Mouse (Mus musculus) Patski (cell line): ENCODE measurements around the gene Klhl40. TPM values are rescaled to one million over a fixed set of nuclear protein-coding genes. Genes with fewer than 3 reads are reported as not detected.
A peak's percentile ranks its signal among the peaks of the same experiment; 100 is the strongest.

Experiments
- ATAC-seq: fragments of 100-300 bp; one replicate; pipeline ENCODE4 v1.8.0; 2021
- CTCF ChIA-PET: fragments of 350-600 bp; sonication (Branson Sonifier 250); formaldehyde crosslinking; loops from one replicate; lab custom pipeline; 2022; ENCODE audit warnings: inconsistent platforms; lab: Charles Lee
- POLR2A ChIA-PET: fragments of 350-600 bp; sonication (Branson Sonifier 250); formaldehyde crosslinking; loops from one replicate; lab custom pipeline; 2022; ENCODE audit warnings: antibody characterized with exemption, inconsistent platforms; lab: Charles Lee
- DNase-seq: peaks from one replicate; pipeline ENCODE4 v3.0.0-alpha.2; 2011; ENCODE audit warnings: low read depth, low spot score
- H3K27me3 ChIP-seq: fragments of 371-371 bp; one replicate; pipeline ENCODE4 v1.5.1; 2021
- CTCF ChIP-seq: fragments of 100-300 bp; IDR thresholded peaks from one replicate; pipeline ENCODE4 v1.5.1; 2021
- in situ Hi-C: fragments of 300-500 bp; cut with MboI; formaldehyde crosslinking; loops from 3 replicates; pipeline ENCODE4 v1.11.1; 2018; ENCODE audit warnings: low pct_unique_long_range_greater_than_20kb, mixed read lengths
- polyA plus RNA-seq: library from polyadenylated mRNA; unstranded; gene quantifications from one replicate; pipeline ENCODE4 v1.2.3, GENCODE M21; 2021

Gene Klhl40
- polyA plus RNA-seq, 1 experiment from 2014 or later: not detected

- peaks cover 24% of the 10 kb centered on the region for H3K27me3 ChIP-seq
- no peak for TF ChIP-seq CTCF
- ATAC-seq (no peak), DNase-seq (no peak)
- ChIA-PET POLR2A (no interaction called here), CTCF (no interaction called here)
- in situ Hi-C loops: no loop called here
Observed at GRCm38 (mm10) chr9:121778066-121778624, 738 bp downstream of the Klhl40 start.

- in situ Hi-C loops: no loop called here
- ATAC-seq (no peak), DNase-seq (no peak)
- no peak for TF ChIP-seq CTCF
- H3K27me3 ChIP-seq: no peaks in the 10 kb centered on the region
- POLR2A ChIA-PET: no interaction called here
- CTCF ChIA-PET: no interaction called here
Observed at GRCm38 (mm10) chr9:121784801-121785200, 7.4 kb downstream of the Klhl40 start.

- CTCF ChIA-PET: no interaction called here
- POLR2A ChIA-PET: no interaction called here
- ATAC-seq (no peak), DNase-seq (no peak)
- no peaks in the 10 kb centered on the region for H3K27me3 ChIP-seq
- in situ Hi-C loops: no loop called here
- TF ChIP-seq CTCF: no peak
Observed at GRCm38 (mm10) chr9:121785261-121785660, 7.9 kb downstream of the Klhl40 start.

- CTCF ChIA-PET: no interaction called here
- TF ChIP-seq CTCF: no peak
- POLR2A ChIA-PET: no interaction called here
- ATAC-seq: no peak
- DNase-seq: no peak
- H3K27me3 ChIP-seq: no peaks in the 10 kb centered on the region
- in situ Hi-C loops: no loop called here
Observed at GRCm38 (mm10) chr9:121786359-121786758, 9.0 kb downstream of the Klhl40 start.

- POLR2A ChIA-PET: no interaction called here
- in situ Hi-C loops: no loop called here
- no peak for TF ChIP-seq CTCF
- DNase-seq: no peak
- CTCF ChIA-PET: no interaction called here
- no peaks in the 10 kb centered on the region for H3K27me3 ChIP-seq
- peak; percentile 61 for ATAC-seq
Observed at GRCm38 (mm10) chr9:121791206-121791605, 13.8 kb downstream of the Klhl40 start.

- ATAC-seq (no peak), DNase-seq (no peak)
- ChIA-PET CTCF (no interaction called here), POLR2A (no interaction called here)
- no peak for TF ChIP-seq CTCF
- no peaks in the 10 kb centered on the region for H3K27me3 ChIP-seq
- in situ Hi-C loops: no loop called here
Observed at GRCm38 (mm10) chr9:121791757-121792521, 14.5 kb downstream of the Klhl40 start, which contains the start of gene Hhatl. Gene Hhatl (minus strand): TSS chr9:121792507.

- DNase-seq (no peak), ATAC-seq (no peak)
- H3K27me3 ChIP-seq: peaks cover 4% of the 10 kb centered on the region
- TF ChIP-seq CTCF: no peak
- in situ Hi-C loops: no loop called here
- ChIA-PET CTCF (no interaction called here), POLR2A (interaction anchor here (0.5 kb wide), 1 partner anchor 140 kb away, joined by 3 read pairs; no protein-coding TSS in a partner anchor)
Observed at GRCm38 (mm10) chr9:121794972-121795539, 17.6 kb downstream of the Klhl40 start.

- peaks cover 4% of the 10 kb centered on the region for H3K27me3 ChIP-seq
- ATAC-seq (no peak), DNase-seq (no peak)
- CTCF ChIA-PET: interaction anchor here (1.5 kb wide), 1 partner anchor 9 kb away, joined by 3 read pairs; no protein-coding TSS in a partner anchor
- POLR2A ChIA-PET: no interaction called here
- in situ Hi-C loops: no loop called here
- TF ChIP-seq CTCF: no peak
Observed at GRCm38 (mm10) chr9:121797722-121798121, 20.3 kb downstream of the Klhl40 start.

GRCm38 (mm10) chr9:121798887-121799520 is 21.6 kb downstream of the Klhl40 start:
- ATAC-seq (no peak), DNase-seq (no peak)
- in situ Hi-C loops: no loop called here
- POLR2A ChIA-PET: no interaction called here
- CTCF ChIA-PET: interaction anchor here (1.7 kb wide), 1 partner anchor 49 kb away, joined by 3 read pairs; no protein-coding TSS in a partner anchor
- TF ChIP-seq CTCF: no peak
- peaks cover 4% of the 10 kb centered on the region for H3K27me3 ChIP-seq

- no peak for DNase-seq
- no peak for TF ChIP-seq CTCF
- CTCF ChIA-PET: interaction anchor here (1.2 kb wide), 1 partner anchor 31 kb away, joined by 3 read pairs; no protein-coding TSS in a partner anchor
- peaks cover 2% of the 10 kb centered on the region for H3K27me3 ChIP-seq
- POLR2A ChIA-PET: no interaction called here
- ATAC-seq: no peak
- in situ Hi-C loops: no loop called here
Observed at GRCm38 (mm10) chr9:121802747-121803146, 25.3 kb downstream of the Klhl40 start.

- H3K27me3 ChIP-seq: no peaks in the 10 kb centered on the region
- CTCF ChIA-PET: interaction anchor here (1.5 kb wide), 1 partner anchor 10 kb away, joined by 3 read pairs; no protein-coding TSS in a partner anchor
- ATAC-seq: no peak
- in situ Hi-C loops: no loop called here
- POLR2A ChIA-PET: no interaction called here
- TF ChIP-seq CTCF: no peak
- DNase-seq: no peak
Observed at GRCm38 (mm10) chr9:121807546-121807945, 30.1 kb downstream of the Klhl40 start.
